Mouse (Mus musculus): ENCODE measurements around the gene Ugcg.

Ugcg gene

DNA sequence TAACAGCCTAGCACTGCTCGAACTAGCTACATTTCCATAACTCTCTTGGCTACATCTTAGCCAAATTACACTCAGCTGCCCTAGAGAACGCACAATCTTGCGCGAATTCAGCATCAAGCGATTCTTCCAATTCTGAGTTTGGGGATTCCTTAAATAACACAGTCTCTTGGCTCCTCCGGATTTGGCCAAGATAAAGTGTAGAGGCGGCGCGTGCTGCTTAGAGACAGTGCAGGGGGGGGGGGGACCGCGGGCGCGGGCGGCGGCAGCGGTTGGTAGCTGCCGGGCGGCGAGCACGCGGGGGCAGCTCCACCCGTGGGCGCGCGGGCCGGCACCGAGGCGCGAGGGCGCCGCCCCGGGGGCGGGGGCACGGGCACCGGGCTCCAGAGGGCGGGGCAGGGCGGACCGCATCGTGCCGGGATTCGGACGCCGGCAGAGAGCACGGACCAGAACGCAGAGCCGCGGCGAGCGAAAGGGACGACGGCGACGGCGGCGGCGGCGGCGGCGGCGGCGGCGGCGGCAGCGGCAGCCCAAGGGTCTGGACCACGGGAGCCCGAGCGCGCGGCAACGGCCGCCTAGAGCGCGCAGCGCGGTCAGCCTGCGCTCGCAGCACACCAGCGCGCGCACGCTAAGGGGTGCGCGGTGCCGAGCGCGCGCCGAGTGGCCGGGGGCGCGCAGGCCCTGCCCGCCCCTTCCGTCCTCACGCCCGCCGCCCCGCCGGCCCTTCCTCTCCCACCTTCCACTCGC lies at the start of gene Ugcg:
TSS of gene Ugcg (plus strand) at position 456 of the 744 bp plus-strand sequence.
- peak; percentile 85 for DNase-seq (ENCODE audit: low spot score)

DNA sequence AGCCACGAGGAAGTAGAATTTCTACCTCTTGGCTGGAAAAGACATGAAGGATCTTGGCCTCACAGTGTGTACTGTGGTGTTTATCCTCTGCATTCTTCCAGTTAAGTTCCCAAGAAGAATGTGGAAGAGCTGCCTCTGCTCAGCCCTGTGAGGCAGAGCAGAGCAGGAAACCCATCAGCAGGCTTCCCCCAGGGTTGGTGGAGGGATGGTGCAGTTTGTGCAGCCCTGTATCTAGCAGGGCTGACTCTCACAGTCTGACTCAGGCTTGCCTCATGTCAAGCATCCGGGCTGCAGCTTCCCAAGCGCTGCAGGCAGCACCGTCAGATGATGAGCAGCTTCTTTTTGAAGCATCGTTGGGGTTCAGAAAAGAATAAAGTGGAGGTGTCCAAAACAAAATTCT lies 40.0 kb upstream of the Ugcg start:
- no peak for DNase-seq (ENCODE audit: low spot score)

DNA sequence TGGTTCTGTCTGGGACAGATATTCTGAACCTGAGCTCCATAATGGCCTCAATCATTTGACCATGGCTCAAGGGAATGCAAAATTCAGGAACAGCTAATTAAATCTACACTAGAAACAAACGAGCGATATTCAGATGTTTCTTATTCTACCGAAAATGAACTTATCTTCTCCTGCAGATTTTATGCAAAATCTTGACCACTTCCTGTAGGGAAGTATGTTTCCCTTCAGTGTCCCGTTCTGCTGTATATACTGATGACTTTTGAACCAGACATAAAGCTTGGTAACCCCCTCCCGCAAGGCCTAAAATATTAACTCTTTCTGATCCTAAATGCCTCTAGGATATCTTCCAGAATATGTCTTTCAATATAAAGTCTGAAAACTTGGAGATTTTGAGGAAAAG lies 38.1 kb upstream of the Ugcg start:
- DNase-seq (ENCODE audit: low spot score): no peak

DNA sequence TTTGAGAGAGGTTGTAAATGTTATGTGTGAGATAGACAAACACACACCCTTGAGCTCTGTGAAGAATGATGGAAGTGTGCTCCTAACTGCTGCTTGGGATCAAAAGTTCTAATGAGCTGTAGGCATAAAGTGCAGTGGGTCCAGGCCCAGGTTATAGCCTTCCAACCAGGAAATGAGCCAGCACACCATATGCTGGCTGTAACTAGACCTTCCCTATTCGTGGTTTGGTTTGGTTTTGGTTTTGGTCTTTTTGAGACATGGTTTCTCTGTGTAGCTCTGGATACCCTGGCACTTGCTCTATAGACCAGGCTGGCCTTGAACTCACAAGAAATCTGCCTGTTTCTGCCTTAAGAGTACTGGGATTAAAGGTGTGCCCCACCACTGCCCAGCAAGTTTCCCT lies 37.1 kb upstream of the Ugcg start:
- DNase-seq (ENCODE audit: low spot score): no peak

DNA sequence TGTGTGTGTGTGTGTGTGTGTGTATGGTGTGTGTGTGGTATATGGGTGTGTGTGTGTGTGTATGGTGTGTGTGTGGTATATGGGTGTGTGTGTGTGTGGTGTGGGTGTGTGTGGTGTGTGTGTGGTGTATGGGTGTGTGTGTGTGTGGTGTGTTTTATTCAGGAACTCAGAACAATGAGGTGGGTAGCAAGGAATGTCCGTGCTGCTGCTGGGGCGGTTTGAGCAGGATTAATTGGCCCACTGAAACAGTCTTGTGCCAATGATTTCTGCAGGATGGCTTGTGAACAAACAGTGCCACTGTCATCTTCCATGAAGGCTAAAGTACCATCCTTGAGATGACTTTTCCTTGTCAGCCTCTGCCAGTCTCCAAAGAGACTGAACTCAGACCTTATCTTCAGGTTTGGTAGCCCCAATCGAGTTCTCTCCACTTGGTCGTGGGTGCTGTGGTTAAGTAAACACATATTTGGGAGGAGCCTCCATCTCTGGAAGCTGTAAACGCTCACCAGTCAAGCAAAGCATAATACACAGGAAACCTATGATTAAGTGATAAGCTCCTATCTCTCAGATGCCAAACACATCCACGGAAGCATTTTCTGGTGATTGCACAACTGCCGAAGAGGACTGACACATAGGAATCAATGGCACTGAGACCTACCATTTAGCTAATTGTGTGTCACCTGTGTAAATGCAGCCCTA lies 32.0 kb upstream of the Ugcg start:
- no peak for DNase-seq (ENCODE audit: low spot score)

DNA sequence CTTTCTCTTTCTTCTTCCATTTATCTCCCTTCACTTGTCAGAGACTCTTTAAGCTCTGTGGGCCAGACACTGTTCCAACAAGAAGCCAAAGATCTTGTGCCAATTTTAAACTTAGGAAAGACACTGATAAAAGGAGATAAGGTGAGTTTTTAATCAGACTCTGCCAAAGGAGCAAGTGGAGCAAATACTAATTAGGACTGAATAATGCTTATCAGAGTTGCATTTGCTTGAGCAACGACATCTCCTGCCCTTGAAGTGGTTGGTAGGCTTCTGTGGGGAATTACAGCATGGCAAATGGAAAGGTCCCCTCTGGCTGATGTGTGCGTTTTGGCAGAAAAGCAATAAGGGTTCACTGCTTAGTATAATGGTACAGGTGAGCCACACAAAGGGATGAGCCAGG lies 31.4 kb upstream of the Ugcg start:
- no peak for DNase-seq (ENCODE audit: low spot score)

DNA sequence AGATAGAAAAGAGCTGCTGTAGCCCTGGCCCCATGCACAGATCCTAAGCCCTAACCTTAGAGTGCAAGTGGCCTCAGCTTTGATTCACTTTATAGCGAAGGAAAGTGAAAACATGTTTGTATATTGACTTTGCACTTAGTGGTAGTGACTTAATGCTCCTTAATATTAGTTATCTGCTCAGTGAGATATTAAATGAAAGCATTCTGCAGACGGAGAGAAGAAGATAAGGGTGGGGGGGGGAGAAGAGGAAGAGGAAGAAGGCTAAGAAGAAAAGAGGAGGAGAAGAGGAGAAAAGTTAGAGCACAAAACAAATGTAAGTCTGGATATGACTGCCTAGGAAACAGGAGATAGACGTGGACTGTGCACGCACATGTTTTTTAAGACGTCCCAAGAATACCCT lies 28.8 kb upstream of the Ugcg start:
- DNase-seq (ENCODE audit: low spot score): no peak

DNA sequence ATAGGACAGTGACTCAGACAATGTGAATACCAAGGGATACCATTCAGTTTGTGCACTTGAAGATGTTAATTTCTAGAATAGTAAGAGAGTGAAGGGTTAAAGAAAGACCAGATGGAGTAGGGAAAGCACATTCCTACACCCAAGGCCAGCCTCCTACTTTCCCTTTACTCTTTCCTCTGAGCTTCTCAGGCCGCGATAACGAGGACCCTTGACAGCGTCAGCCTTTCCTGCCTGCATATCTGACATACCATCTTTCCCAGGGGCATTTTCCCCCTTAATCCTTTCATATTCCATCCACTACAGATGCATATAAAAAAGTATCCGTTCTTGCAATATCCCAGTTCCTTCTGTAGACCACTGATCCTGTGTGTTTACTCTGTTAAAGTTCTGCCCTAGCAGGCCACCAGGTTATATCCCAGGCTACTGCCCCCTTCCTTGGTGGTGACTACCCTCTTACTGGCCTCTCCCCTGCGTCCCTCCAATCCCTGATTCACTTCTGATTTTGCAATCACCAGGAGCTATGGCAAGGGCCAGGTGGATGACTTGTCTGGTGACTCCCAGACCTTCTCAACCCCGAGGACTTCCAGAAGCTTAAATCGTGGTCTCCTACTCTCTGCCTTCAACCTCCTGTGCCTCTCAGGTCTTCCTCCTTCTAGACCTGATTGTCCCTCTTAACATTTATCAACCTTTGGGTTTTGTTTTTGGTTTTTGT lies 27.9 kb upstream of the Ugcg start:
- no peak for DNase-seq (ENCODE audit: low spot score)

DNA sequence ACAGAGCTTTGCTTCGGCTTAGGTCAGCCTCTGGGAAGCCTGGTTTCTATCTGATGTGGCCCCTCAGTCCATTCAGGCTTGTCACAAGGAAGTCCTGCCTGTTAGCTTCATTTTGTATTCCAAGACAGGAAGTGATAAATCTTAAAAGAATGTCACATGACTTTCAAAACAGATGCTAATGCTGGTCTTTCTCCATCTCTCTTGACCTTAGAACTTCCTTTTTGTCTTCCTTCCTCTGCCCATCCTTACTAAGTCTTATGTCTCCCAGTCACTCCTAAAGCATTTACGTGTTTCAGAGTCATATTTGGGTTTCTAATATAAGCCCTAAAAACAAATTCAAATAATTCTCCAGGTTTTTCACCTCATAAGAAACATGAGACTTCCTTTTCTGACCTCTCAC lies 25.0 kb upstream of the Ugcg start:
- DNase-seq (ENCODE audit: low spot score): no peak

DNA sequence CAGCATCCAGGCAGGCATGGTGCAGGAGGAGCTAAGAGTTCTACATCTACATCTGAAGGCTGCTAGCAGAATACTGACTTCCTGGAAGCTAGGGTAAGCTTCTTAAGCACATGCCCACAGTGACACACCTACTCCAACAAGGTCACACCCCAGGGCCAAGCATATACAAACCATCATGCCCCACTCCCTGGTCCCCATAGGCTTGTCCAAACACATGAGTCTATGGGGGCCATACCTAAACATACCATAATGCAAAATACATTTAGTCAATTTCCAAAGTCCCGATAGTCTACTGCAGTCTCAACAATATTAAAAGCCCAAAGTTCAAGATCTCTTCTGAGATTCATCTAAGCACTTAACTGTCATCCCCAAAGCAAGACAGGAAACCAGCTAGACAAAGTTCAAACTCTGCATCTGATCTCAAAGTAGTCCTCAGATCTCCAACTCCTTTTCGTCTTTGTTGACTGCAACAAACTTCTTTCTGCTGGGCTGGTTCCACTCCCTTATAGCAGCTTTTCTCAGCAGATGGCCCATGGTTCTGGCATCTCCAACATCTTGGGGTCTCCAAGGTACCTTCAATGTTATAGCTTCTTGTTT lies 21.7 kb upstream of the Ugcg start:
- DNase-seq (ENCODE audit: low spot score): no peak

DNA sequence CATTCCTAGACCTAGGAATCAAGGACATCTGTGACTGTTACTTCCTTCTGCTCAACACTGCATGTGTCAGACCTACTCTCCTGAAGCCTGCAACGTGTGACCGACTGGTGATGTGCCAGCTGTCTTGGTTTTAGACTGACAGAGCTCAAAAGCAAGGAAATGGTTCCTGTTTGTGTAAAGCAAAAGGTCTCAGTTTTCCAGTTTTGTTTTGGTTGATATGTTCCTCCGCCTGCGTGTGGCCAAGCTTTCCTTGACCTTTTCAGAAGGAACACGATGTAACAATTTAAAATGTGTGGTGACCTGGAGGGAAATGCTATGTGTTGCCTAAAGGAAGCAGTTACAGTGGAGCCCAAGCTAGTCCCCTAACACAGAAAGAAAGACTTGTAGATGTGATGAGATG lies 19.1 kb upstream of the Ugcg start:
- DNase-seq (ENCODE audit: low spot score): no peak

DNA sequence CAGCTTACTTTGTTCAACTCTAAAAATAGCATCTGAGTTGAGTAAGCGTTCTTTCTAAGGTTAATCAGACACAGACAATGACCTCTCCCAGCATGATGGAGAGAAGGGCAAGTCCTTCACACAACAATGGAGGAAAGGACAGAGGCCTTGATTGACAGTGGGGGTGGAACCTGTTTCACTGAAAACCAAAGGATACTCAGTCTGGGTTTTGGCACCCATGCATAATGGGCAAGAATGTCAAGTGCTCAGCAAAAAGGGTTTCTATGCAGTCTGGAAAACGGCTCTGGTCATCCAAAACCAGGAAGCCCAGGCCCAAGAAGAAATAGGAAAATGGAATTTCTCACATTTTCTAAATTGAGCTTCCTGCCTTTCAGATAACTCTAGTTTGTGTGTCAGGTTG lies 16.4 kb upstream of the Ugcg start:
- no peak for DNase-seq (ENCODE audit: low spot score)

DNA sequence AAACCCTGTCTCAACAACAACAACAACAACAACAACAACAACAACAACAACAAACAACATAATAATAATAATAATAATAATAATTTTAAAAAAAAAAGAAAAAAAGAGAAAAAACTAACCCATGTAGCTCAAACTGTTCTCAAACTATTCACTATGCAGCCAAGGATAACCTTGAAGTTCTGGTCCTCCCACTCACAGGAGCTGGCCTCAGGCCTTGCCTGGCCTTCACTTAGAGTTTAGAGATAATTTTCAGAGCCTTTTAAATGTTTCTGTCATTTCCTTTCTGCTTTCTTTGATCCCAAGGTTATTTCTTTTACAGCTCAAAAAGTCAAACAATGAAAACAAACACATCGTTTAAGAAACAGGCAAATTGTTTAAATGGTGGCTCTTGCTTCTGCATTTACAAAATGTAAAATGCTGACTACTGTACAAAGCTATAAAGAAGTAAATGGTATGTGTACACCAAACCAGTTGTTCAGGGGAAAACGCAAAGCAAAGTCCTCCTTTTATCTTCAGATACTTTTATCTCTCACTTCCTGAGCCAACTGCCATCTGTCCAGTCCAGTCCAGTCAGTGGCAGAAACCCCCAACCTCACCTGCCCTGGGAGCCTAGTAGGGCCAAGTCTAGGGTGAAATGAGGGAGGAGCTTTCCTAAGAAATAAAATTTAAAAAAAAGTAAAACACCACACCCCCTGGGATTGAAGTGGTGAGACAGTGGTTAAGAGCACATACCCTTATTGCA lies 15.7 kb upstream of the Ugcg start:
- no peak for DNase-seq (ENCODE audit: low spot score)

DNA sequence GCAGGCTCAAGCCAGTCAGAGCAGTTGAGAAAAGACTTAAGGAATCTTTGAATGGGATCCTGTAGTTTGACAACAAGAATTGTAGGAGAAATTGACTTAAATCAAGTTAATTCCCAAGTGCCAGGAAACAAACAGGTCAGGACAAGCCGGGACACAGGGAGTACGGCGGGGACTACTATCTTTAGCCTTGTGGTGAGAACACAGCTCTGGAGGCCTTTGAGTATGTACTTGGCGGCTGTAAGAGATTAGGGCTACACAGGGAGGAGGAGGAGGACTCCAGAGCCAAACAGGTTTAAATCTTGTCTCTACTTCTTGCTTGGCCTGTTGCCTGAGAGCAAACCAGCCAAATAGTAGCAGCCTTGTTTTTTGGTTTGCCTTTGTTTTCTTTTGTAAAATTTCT lies 14.1 kb upstream of the Ugcg start:
- DNase-seq (ENCODE audit: low spot score): no peak

DNA sequence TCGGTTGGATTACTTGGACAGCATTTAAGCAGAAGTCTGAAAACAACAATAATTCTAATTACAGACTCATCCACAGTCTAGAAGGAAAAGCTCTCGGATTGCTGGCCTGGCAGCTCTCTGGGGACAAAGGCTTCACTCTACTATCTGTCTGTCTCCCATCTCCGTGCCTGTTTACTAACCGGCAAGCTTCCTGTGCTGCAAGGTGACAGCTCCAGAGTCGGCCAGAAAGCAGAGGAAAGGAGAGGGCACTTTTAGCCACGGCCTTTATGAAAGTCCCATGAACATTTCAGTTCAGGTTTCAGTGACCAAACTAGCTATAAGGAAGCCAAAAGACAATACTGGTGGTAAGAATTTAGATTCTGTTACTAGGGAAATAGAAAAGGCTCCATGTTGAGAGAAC lies 13.1 kb upstream of the Ugcg start:
- DNase-seq (ENCODE audit: low spot score): no peak

DNA sequence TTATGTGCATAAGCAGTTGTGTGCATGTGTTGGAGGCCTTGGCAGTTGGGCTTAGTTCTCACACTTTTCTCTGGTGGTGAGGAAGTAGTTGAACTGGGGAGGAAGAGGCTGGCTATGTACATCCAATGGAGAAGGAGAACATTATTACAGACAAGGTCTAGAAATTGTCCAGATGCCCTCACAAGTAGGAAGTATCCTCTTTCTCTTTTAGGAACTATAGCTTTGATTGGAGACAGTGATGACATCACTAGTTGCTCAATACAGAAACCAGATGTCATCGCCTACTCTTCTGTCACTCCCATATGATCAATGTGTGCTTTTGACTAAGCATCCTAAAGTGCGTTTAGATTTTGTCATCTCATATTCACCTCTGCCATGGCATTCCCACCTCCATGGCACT lies 11.5 kb upstream of the Ugcg start:
- DNase-seq (ENCODE audit: low spot score): no peak

DNA sequence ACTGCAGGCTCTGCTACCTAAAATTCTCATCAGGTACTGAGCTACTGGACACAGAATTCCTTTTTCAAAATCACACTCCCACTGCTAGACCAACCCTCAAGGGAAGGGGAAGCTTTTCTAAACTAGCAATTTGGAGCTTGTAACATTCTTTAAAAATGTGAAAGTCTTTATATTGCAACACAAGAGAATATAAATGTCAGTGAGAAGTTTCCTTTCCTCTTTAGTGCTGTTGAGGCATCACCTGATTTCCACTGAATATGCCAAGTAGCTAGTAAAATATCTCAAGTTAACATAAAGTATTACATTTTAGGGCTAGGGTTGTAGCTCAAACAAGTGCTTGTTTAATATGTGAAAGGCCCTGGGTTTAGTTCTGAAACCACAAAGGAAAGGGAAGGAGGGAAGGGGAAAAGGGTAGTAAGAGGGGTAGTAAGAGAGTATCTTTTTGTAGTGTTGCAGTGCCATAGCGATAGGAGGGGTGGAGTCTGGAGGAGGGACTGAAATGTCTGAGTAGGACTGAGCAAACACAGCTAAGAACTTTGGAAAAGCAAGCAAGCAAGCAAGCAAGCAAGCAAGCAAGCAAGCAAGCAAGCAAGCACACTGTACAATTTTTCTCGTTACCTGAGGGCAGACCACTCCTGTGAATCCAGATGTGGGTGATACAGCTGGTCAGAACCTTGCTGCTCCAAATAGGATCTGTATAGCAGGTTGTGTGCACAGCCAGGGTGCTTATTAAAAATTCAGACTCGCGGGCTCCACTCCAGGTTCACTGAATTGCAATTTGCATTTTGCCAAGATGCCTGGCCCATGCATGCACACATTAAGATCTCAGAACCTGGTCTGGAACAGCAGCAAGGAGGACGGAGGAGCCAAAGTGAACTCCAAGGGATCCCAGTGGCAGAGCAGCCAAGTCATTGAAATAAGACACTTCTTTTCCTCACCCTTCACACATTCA lies 7.5 kb upstream of the Ugcg start:
- DNase-seq (ENCODE audit: low spot score): no peak

DNA sequence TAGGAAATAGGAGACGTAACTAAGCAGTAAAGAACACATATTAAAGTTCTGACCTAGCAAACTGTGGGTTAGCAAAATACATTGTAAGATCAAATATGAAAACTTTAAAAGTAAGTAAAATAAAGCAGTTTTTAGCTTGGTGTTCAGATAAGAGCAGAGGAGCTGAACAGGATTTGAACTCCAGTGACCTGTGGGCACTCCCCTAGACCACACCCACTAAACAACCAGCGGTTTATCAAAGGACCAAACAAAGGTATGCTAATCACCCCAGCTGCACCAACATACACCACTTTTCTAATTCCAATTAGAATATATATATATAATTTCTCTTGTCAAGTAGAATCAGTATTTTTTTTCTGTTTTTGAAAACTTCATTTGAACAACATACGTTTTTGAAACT lies 3.4 kb upstream of the Ugcg start:
- DNase-seq (ENCODE audit: low spot score): no peak

DNA sequence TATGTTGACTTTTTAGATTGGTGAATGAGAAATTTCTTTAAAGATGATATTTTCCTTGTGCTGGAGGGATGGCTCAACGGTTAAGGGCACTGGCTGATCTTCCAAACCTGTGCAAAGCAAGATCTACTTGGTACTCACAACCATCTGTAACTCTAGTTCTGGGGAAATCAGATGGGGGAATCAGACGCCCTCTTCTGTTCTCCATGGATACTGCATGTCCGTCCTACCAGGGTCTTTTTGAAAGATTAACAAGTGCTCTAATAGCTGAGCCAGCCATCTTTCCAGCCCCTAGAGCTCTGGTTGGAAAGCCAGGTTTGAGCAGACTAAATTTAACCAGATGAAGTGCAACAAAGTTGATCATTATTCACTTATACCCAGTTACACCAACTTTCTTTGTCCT lies 1.8 kb upstream of the Ugcg start:
- DNase-seq (ENCODE audit: low spot score): peak; percentile 32

DNA sequence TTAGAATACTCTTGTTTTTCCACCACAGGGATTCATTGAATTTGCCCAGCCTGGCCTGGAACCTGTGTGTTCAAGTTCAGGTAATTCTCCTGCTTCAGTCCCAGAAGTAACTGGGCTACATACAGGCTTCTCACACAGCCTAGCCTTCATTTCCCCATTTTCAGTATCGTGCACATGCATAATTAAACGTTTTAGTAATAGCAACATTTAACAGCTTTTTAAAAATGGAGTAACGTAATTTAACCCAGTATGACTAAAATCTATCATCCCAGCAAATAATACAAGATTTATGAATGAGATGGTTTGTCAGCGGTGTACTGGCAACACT lies 619 bp upstream of the Ugcg start:
- DNase-seq (ENCODE audit: low spot score): no peak

DNA sequence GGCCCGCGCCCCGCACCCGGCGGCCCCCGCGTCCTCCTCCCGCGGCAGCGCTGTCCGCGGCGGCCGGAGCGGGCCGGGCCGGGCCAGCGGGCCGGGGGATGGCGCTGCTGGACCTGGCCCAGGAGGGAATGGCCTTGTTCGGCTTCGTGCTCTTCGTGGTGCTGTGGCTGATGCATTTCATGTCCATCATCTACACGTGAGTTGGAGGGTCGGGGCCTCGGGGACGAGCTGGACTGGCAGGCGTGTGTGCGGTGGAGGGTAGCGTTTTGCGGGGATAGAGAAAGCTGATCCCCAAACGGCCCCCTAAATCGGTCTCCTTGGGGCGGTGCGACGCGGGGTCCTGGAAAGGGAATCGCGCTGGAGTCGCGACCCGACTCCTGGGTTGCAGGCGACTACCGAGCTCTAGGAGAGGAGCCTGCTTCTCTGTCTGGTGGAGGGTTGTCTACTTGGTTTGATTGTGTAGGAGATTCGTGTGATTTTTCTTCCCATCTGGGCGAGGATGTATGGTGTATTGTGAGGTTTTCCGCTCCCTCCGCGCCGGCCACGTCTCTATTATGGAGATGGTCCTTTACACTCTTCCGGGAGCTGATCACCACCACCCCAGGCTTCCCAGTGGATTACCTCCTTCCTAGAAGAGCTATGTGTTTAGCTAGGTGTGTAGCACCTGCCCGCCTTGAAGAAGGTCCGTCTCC lies 635 bp downstream of the Ugcg start:
- DNase-seq (ENCODE audit: low spot score): peak; percentile 35
